Mouse (Mus musculus) left cerebral cortex, adult 8-10 months (tissue): ENCODE data around the gene Anks1b. TPM values are rescaled to one million over a fixed set of nuclear protein-coding genes. Genes with fewer than 3 reads are reported as not detected.

ENCODE experiments used
- DNase-seq, 2 experiments: peaks; one replicate each; pipeline ENCODE4 v3.0.0; 2022; ENCODE audit warnings: low spot score in 2 of 2
- total RNA-seq, 4 experiments: library from RNA; stranded (reverse); gene quantifications; 2 replicates each; pipeline ENCODE4 v1.2.4; 2022

Anks1b gene
- total RNA-seq, 4 experiments from 2014 or later, result 419 to 472 (median 449) TPM

DNA sequence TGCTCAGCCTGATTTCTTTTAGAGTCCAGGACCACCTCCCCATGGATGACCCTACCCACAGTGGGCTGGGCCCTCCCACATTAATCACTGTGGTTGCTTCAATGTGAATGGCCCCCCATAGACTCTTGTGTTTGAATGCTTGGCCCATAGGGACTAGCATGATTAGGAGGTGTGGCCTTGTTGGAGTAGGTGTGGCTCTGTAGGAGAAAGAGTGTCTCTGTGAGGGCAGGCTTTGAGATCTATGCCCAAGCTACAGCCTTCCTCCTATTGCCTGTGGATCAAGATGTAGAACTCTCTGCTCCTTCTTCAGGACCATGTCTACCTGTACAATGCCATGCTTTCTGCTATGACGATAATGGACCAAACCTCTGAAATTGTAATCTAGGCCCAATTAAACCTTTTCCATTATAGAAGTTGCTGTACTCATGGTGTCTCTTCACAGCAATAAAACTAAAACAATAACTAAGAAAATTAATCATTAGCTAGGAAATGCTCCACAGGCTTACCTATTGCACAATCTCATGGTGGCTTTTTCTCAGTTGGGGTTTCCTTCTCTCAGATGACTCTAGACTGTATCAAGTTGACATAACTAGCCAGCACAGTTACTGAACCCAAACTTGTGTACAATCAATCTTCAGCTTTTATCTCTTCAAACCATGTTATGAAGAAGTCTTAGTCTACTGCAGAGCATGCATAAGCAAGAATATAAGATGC lies 73.5 kb downstream of the Anks1b start:
- DNase-seq, result no peak

DNA sequence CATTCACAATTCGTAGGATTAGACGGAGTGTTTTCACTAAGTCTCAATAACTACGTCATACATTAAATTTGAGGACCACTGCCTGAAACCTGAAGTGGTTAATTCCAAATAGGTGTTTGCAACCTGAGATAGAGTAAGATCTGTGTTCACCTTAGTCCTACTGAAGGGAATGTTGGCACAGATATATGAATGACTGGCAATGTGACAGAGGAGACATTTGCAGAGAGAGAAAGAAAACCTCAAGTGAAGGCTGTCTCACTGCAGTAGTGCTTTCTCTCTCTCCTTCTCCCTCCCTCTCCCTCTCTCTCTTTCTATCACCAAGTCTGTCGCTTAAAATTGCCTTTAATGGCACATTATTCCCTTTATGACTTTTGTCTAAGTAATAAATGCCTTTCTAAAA lies 101.1 kb downstream of the Anks1b start:
- no peak for DNase-seq

DNA sequence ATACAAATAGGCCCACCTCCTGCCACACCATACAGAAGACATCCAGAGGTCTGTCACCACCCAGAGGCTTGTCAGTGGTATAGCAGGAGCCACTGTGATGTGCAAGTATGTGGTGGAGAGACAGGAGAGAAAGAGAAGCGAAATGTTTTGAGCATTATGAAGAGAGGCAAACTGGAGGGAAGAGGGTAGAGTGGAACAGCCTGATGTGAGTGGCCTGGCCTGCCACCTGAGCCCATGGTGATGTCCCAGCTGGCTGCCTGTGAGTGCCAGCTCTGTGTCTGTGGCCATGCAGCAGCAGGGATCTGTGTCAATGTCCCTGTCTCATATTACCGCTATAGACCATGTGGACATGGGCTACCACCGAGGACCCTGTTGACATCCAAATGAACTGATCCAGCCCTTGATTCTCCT lies 102.1 kb downstream of the Anks1b start:
- no peak for DNase-seq

DNA sequence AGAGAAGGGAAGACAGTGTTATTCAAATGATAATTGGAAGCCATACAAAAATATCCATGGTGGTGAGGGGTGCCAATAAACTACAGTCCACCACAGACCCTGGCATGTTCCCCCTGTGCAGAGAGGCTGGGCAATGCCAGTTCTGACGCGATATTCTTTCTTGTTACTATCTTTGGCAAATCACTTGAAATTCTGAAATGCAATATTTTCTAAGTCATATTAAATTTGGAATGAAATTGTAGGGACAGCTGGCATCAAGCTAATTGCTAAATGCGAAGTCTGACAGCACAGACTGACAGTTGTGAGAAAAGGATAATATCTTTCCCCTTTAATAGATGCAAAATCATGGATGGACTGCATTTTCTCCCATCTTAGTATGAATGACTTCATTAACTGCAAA lies 103.3 kb downstream of the Anks1b start:
- DNase-seq, result no peak

DNA sequence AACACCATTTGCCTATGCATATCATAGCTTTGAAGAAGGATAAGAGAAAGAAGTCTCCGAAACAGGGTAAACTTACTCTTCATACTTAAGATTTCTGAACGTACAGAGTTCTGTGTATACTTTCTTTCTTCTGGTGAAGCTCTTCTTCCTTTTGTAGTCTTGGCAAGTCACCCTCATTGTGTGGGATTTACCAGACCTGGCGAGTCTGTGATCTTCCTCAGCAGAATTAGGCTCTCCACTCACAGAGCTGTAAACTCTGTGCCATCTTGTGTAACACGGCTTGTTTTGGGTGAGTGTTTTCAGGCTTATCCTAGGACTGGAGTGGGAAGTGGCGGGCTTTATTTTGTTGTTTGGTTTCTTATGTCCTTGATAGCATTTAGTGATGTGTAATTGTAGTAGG lies 120.9 kb downstream of the Anks1b start:
- DNase-seq, result no peak

DNA sequence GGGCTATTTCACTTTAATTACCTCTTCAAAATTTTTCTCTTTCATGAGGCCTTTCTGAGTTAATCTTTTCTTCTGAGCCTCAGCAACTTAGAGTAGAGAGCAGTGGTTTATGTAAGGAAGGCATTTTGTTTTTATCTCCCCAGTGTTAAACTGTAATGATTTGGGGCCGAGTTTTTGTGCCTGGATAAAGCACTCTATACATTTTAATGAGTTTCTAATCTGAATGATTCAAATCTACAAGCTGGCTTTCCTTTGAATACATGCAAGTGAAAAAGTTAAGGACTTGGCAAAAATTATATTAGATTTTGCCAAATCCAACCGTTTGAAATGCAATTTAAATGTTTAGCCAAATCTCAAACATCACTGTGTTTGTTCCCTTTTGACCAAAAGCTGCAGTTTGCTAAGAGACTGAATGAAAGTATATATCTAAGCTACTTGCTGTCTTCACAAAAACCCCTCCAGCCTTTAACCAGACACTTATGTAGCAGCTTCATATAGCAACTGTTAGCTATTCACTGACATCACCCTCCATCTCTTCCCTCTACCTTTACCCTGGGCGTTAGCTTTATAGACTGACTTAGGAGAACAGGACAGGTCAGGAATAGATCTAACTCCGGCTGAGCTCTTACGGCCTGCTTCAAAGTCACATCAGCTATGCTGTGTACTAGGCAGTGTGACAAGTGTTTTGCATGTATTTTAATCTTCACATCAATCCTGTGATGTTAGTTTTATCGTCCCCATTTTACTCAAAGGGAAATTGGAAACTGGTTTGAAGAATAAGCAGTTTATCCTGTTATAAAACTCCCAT lies 122.5 kb downstream of the Anks1b start:
- DNase-seq, result no peak

DNA sequence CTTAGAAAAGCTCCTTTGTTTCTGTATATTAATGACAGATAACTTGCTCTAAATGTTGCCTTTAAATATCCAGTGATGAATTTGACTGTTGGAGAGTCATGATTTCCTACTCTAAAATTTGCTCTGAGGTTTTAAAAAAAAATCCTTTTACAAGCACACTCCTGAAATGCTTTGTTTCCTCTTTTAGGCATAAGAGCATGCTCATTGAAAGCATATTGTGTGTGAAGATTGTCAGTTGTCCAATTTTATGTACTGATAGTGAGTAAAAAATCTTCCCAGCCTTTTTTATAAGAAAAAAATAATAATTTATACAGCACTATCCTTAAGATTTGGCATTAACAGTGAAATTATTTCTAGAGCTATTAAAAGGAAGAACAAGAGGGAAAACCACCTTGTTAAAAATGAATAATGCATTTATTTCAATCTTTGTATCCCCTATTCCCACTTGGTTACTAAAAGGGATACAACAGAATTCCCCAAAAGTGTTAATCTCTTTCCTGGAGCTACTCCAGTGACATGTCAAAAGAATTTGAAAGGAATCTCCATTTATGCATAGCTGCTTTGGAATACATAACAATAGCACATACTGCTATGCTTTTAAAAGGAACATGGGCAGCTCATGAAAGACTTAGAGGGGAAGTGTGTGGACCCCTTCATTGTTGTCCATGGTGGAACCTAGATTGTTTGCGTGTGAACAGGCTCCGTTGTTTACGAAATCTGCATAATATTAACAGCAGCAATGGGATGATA lies 130.8 kb downstream of the Anks1b start:
- DNase-seq, result no peak

DNA sequence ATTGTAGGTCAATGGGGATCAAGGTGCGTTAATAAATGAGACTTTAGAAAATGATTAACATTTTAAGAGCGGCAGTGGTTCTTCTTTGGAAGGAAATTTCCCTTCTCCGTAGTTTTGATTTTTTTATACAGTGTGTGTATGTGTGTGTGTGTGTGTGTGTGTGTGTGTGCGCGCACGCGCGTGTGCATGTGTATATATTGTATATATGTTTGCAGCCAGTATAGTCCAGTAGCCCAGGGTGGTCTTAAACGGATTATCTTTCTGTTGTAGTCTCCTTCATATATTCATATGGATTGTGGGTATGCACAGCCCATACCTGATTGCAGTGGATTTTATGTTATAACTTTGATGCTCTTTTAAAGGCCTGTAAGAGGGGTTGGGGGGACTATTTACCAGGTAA lies 131.6 kb downstream of the Anks1b start:
- DNase-seq, result no peak

DNA sequence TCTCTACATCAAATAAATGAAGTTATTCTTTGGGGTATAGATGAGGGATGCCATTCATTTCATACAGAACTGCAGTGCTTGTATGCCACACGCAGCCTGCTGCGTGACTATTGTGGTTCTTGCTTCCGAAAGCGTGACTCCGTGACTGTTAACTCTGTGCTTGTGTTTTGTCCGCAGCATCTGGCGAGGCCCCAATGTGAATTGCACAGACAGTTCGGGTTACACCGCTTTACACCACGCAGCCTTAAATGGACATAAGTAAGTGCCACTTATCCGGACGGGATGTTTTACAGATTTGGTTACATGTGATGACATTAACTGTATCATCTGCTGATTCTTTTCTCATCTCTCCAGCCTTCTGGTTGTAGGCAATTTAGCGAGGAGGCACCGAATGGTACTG lies 159.7 kb downstream of the Anks1b start:
- no peak for DNase-seq

DNA sequence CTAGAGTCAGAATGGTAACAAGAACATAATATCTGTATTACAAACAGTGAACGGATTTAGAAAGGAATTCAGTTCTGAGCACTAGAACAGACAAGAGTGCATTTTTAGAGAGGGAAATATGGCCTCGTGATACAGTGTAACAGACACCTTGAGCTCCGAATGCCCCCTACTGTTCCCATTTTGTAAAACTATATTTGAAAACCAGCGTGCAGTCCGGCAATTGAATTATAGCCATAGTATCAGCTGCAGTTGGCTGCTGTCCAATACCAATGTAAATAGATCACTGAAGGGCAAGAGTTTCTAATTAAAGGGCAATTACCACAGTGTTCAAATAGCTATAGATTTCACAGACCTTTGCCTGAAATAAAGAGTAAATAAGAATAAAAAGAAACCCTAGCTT lies 170.0 kb downstream of the Anks1b start:
- no peak for DNase-seq

DNA sequence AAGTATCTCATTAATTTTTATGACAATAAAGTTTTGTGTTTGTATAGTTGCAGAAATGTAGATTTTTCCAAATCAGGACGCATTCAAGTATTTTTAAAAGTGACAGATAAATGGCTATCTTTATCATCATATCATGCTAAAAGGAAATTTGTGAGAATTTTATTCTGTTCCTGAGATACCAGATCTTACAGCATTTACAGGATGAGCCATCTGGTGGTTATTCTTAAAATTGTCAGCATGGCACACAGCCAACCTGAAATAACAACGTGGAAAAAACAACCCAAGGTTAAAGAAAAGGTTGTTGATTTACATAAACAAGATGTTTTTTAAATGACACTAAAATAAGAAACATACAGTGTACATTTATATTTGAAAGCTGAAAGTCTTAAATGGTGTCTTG lies 170.5 kb downstream of the Anks1b start:
- DNase-seq, result no peak

DNA sequence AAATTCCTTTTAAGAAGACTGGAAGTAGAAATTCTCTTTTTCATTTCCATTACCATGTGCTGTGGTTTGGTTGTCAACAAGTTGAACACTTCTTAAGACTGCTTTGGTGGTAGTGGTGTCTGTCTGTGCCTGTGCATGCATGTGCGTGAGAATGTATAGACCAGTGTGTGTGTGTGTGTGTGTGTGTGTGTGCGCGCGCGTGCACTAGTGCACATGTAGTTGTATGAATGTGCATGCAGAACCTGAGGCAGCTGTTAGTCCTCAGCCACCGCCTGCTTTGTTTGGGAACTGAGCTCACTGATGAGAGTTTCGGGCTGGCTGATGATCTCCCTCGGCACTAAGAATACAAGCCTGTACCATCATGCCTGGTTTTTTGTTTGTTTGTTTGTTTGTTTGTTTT lies 170.9 kb downstream of the Anks1b start:
- no peak for DNase-seq

DNA sequence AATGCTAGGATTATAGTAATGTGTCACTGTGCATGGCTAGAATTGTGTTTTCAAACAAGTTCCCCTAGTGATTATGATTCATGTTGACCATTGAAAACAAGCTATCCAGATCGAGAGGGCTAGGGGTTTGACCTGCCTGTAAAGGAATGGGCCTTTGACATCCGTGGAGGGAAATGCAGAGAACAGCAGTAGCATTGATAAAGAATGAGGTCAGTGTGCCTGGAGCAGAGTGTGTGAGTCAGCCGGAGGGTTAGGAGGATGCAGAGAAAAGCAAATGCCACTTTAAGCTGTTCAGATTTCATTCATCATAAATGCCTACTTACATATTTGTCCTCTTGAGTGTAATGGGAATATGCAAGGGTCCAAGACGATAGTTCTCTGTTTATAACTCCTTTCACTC lies 195.3 kb downstream of the Anks1b start:
- no peak for DNase-seq

DNA sequence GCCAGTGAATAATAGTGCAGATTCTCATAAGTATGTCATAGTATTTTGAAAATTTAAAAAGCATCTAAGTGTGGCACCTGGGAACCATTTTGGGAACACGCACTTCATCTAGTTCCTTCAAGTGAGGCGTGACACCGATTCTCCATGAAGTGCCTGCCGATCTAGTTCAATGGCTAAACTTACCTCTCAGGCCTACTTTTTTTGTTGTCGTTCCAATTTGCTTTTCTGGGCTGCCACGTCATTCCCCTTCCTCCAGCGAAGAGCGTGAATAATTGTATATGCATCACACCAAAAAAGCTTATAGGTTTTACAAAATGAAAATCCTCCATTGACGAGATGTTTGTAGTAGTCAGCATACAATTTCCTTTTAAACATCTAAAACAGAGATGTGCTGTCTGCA lies 204.6 kb downstream of the Anks1b start:
- DNase-seq, result no peak

DNA sequence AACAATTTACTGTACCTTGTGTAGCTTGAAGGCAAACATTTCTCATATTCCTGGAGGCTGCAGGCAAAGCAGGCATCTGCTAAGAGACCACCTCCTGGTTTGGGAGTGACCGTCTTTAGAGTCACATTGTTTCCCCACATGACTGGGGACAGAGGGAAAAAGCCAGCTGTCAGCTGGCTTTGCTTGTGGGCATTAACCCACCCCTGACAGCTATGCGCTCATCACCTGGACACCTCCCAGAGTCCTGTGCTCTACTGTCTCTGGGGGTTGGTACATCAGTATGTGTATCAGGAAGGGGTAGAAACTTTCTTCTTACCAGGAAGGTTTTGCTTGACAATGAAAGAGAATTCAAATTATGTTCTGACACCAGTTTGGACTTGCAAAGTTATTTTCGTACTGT lies 207.8 kb downstream of the Anks1b start:
- no peak for DNase-seq

DNA sequence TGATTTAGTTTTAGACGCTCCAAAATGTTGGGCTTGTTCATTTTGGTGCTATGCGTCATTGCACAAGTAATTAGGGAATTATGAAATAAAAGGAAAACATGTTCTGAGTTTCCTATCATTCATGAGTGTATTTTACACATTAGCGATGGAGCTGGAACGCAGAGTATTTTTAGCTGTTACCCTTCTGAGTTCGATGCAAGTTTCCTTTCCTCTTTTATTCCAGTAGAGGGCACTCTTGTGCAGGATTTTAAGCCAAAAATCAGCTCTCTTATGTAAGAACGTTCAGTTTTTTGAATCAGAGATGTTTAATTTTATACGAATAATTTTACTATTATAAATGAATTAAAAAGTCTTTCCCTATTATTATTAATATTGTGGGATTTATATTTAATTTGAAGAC lies 208.3 kb downstream of the Anks1b start:
- DNase-seq, result no peak

DNA sequence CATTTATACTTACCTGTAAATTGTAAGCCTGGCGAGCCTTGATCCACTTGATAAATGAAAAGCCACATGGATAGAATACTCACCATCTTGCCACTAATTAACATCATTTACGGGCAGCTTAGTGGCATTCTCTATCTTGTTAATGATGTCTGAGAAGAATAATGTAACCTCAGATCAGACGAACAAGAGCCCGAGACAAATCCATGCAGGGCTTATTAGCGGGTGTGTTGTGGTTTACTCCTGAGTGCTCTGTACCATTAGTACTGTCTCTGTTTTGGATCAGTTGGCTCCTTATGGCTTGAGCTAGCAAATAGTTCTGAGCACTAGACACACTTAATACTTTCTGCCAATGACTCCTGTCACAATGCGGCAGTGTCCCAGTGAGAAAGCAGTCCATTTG lies 220.6 kb downstream of the Anks1b start:
- DNase-seq, result no peak

DNA sequence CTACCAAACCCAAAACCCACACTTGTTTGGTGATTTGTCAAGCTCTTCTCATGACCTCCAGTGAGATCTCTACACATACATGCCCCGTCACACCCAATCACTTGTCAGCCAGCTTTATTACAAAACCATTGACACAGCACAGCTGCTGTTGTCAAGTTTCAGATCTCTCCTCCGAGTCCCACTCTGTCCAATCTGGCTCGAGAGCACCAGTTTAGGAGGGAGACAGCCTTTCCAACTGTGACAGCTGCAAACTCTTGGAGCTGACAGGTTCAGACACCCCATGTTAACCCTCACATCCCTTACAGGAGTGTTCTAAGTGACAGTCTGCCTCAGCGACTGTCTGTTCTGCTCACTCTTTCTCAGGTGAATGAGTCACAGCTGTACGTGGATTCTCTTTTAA lies 239.4 kb downstream of the Anks1b start:
- DNase-seq, result no peak

DNA sequence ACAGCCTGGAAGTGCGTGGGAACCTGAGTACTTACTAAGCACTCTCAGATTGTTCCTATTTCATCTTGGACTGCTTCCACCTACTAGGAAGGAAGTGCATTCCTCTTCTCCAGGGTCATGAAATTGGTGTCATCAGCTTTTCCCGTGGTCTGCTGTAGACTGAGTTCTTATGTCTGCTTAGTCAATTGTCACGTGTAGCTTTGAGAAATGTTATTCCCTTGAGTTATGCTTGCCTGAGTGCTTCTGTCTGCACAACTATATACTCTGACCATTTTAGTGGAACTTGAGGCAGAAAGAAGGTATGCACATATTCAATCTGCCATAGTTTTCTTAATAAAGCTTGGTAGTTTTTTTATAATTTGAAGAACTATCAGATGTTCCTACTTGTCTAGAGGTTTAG lies 243.6 kb downstream of the Anks1b start:
- DNase-seq, result no peak

DNA sequence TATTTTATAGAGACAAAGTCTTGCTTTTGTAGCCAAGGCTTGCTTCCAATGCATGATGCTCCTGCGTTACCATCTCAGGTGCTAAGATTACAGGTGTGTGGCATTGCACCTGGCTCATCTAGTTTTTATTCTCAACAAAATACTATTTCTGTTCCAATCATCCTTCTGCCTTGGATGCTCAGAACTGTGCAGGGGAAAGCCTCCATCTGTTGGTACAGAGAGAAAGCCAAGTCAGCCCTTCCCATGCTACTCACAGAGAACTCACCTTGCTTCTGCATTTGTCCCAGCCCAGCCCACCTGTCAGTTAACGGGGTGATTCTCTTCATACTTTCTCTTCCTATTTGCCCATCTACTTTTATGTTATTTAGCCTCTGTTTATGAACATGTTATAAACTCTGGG lies 244.5 kb downstream of the Anks1b start:
- no peak for DNase-seq

DNA sequence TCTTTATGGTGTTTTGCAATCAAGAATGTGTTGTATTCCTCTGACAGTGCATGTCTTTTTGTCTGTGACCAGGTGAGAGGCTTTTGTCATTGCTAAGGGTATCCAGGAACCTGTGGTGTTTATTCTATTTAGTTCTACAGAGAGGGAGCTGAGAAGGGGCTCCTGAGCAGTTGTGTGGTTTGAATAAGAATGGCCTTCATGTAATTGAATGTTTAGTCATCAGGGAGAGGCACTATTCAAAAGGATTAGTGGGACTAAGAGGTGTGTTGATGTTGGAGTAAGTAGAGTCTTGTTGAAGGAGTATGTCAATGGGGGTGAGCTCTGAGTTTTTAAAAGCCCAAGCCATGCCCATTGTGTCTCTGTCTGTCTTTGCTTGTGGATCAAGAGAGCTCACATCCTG lies 264.2 kb downstream of the Anks1b start:
- DNase-seq, result no peak

DNA sequence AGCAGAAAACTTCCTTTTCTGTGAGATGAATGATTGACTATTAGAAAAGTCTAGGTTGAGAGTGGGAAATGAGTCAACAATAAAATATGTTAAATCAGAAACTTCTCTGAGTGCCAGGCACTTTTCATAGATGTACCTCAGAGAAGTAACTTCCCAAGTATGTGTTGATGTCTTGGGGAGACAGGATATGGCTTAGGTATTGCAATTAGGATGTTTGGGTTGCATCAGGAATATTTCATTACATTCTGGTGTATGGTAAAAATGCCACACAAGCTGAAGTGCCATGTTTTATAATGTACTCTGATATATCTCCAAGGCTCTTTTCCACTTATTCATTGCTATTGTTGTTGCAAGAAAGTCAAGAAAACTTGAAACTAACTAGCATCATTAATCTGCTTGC lies 267.6 kb downstream of the Anks1b start:
- DNase-seq, result no peak
